Mouse (Mus musculus): ENCODE data around the gene Enpp1. TPM values are rescaled to one million over a fixed set of nuclear protein-coding genes. Genes with fewer than 3 reads are reported as not detected.
"Not testable (repeated sequence)": the region's sequence is repeated elsewhere in the genome, so short reads cannot be mapped to it uniquely, and the experiment has no call there.

The Enpp1 gene
- polyA plus RNA-seq, 3 experiments from 2014 or later: 10.5 to 17.8 (median 13.0) TPM

DNA sequence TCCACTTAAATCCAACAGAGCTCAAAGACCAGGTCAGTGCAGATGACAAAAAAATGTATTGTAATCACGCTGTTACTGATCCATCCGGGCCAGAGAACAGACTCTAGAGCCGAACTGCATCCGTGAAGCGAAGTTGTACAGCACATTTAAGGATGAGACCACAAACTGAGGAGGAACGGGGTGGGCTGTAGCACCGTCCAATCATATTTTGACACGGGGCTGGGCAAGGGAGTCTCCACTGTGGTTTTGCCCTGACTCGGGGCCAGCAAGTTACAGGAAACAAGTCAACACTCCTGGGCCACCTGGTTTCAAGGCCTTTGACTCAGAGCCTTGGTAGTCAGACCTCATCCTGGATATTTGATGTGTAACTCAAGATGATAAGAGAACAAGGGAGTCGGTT is 76.1 kb downstream of the Enpp1 start:
- peak; percentile 46 for ATAC-seq

- ATAC-seq: peak; percentile 19
These were observed 76.6 kb downstream of the Enpp1 start for GRCm38 (mm10) chr10:24635331-24635815.

- ATAC-seq: no peak
These were observed 77.7 kb downstream of the Enpp1 start for GRCm38 (mm10) chr10:24634288-24634687.

- no peak for ATAC-seq
These were observed 80.8 kb downstream of the Enpp1 start for GRCm38 (mm10) chr10:24631122-24631521.

GRCm38 (mm10) chr10:24630469-24631081 is 81.4 kb downstream of the Enpp1 start:
- ATAC-seq: peak; percentile 74

GRCm38 (mm10) chr10:24629086-24629720 is 82.8 kb downstream of the Enpp1 start:
- ATAC-seq: no peak

GRCm38 (mm10) chr10:24628466-24628865 is 83.5 kb downstream of the Enpp1 start:
- no peak for ATAC-seq

DNA sequence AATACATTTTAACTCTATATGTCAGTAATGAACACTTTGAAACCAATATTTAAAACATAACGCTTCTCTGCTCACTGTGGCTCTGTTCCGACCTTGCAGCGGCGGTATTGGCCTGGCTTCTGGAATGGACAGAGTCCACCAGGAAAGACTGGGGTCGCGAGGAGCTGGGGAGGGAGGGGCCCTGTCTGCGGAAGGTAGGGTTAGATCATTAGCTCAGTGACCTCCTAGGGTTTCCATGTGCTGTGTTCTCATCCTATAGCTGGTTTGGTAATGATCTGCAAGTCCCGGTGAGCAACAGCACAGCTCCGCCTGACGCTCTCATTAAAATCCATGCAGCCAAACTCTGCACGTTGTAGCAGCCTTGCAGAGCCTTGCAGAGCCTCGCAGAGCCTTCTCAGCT is 84.7 kb downstream of the Enpp1 start:
- no peak for ATAC-seq

DNA sequence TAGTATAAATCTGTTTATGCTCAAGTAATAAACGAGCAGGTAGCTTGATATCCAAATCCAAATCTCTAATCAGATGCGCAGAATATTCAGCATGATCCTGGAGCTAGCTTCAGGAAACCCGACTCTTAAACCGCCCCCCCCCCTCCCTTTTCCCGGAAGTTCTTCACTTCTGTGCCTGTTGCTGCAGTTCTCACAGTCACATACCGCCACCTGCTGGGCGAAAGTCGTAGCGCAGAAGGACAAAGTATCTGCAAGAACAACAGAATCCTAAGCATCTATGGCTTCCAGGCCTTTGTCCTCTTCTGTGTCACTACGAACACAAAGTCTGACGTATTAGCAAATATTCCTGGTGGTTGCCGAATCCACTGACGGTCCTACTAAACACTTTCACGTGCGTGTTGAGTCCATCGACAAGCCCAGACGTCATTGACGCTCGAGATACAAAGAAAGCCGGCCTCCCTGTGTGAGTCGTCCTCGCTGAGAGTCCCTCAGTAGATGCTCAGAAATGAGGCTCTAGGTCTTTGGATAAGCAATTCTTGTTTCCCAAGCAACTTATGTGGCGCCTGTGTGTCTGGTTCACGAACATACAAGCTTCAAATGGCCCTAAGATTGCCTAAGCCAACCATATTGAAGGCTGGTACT is 86.8 kb downstream of the Enpp1 start:
- peak; percentile 72 for ATAC-seq

DNA sequence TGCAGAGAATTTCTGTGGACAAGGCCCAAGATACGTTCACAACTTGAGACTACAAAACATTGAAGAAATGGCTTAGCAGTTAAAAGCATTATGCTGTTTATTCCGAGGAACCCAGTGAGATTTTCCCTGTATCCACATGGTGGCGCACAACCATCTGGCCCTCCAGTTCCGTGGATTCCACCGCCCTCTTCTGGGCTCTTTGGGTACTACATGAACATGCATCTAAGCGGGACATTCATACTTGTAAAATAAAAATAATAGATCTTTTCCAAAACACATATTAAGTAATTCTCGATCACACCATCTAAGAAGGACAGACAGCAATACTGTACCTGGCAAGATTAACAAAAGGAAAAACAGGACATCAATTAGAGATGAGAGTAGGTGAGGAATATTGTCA is 89.4 kb downstream of the Enpp1 start:
- peak; percentile 85 for ATAC-seq

- ATAC-seq: peak; percentile 46
These were observed 90.4 kb downstream of the Enpp1 start for GRCm38 (mm10) chr10:24621572-24621971.

- ATAC-seq: not testable (repeated sequence)
These were observed 95.4 kb downstream of the Enpp1 start for GRCm38 (mm10) chr10:24616572-24616971.

GRCm38 (mm10) chr10:24615799-24616198 is 96.2 kb downstream of the Enpp1 start:
- no peak for ATAC-seq

DNA sequence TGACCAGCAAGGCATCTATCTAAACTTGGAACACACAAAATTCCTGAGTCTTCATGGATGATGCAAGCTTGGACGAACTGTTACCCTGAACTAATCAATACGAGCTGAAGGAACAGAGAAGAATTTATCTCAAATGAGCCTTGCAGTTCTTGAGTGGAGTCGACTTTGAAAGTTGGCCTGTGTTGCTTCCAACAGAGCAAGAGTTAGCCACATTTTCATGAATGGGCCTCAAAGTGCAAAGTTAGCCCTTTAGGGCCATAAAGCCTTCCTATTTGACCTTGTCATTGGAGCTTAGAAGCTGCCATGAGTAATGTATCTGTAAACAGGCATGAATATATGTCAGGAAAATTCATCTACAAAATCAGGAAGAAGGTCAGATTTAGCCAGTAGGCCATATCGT is 97.2 kb downstream of the Enpp1 start:
- no peak for ATAC-seq

DNA sequence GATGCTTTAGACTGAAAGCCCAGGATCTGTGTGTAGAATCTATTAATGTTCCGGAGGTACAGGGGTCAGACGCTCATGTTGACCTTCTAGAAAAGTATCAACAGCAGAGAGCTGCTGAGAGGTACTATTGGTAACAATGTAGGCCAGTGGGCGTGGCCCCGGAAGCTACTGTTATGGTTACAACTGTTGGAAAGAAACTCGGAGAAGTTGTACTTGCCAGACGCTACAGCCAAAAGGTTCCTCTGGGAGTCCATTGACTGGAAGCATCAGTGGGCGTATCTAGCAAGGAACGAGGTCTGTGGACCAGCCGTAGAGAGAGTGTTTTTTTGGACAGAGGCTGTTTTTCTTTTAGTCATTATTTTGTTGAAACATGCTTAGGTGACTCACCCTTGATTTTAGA is 102.2 kb downstream of the Enpp1 start:
- ATAC-seq: no peak

GRCm38 (mm10) chr10:24609146-24609545 is 102.8 kb downstream of the Enpp1 start:
- no peak for ATAC-seq

DNA sequence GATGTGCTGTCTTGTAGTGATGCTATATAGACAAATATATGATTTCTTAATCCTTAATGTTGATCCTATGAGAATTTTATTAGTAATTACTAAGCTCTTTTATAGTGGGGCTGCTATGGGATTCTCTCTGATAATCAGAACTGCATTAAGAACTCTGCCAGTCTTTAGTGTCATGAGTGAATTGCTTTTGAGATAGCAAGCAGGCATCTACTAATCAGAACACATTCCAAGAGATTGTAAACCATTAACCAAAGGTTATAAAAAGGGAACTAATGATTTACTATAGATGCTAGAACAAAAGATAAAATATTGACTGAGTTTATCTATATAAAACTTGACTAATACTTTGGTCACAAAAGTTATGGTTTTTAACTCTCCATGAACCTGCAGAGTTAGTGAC is 108.2 kb downstream of the Enpp1 start:
- ATAC-seq: no peak

- ATAC-seq: no peak
These were observed 108.9 kb downstream of the Enpp1 start for GRCm38 (mm10) chr10:24603035-24603434.

DNA sequence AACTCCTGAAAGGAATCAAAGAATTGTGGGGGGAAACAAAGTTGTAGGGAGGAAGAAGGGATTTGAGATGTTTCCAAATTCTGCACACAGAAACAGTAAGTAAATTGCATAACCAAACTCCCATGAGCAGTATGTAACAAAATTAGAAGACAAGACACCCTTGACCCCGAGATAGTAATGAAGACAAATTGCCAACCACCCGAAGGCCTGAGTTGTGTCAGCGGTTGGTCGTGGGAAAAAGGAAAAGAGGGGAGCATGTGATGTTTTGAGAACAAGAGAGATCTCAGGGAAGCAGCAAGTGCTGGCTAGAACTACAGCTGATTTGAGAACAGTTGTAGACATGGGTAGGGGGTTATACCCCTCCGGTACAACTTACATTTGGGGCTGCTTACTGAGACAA is 112.2 kb downstream of the Enpp1 start:
- ATAC-seq: no peak

GRCm38 (mm10) chr10:24598693-24599092 is 113.3 kb downstream of the Enpp1 start:
- no peak for ATAC-seq

- no peak for ATAC-seq
These were observed 114.2 kb downstream of the Enpp1 start for GRCm38 (mm10) chr10:24597789-24598188.

GRCm38 (mm10) chr10:24596869-24597339 is 115.1 kb downstream of the Enpp1 start:
- no peak for ATAC-seq

DNA sequence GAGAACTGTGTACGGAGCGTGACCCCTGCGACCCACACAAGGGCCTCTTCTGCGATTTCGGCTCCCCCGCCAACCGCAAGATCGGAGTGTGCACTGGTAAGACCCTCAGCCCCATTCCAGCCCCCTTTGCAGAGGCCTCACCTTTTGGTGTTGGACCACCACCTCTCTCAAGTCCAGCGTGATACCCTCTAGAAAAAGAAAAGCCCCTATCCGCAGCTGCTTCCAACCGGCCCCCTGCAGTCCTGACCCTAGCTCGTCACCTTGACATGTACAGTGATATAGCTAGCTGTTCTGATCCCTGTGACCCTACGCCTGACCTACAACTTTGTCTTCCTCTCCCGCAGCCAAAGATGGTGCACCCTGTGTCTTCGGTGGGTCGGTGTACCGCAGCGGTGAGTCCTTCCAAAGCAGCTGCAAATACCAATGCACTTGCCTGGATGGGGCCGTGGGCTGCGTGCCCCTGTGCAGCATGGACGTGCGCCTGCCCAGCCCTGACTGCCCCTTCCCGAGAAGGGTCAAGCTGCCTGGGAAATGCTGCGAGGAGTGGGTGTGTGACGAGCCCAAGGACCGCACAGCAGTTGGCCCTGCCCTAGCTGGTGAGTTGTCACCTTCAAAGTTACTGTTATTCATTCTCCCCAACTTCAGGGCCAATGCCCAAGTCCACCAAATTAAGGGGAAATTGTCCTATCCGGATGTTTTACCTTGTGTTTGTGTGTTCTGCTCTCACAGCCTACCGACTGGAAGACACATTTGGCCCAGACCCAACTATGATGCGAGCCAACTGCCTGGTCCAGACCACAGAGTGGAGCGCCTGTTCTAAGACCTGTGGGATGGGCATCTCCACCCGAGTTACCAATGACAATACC is 115.7 kb downstream of the Enpp1 start:
- no peak for ATAC-seq
